Mouse (Mus musculus) hindbrain, postnatal 0 days (tissue): Measurements from ENCODE around the gene Tbc1d22a. TPM values are rescaled to one million over a fixed set of nuclear protein-coding genes. Genes with fewer than 3 reads are reported as not detected.

Source experiments
- ATAC-seq: fragments of 200-750 bp; cut with Nextera tagmentation; 2 replicates; pipeline ENCODE4 v1.8.0; 2017; ENCODE audit warnings: mild to moderate bottlenecking, moderate TSS enrichment, moderate library complexity
- DNase-seq: peaks from one replicate; pipeline ENCODE4 v3.0.0-alpha.2; 2015; ENCODE audit warnings: low spot score
- H3K27ac ChIP-seq: fragments of 300-500 bp; sonication (generic); 2 replicates; pipeline ENCODE4 v1.5.1; 2014; ENCODE audit warnings: mild to moderate bottlenecking
- H3K27me3 ChIP-seq: fragments of 300-500 bp; sonication (generic); 2 replicates; pipeline ENCODE4 v1.6.1; 2014; ENCODE audit warnings: low read length, mixed read lengths; ENCODE audit not compliant: insufficient read depth
- H3K36me3 ChIP-seq: fragments of 300-500 bp; sonication (generic); 2 replicates; pipeline ENCODE4 v1.6.1; 2014; ENCODE audit warnings: low read length, mixed read lengths; ENCODE audit not compliant: insufficient read depth
- H3K4me1 ChIP-seq: fragments of 300-500 bp; sonication (generic); 2 replicates; pipeline ENCODE4 v1.6.1; 2014; ENCODE audit warnings: antibody characterized with exemption, low read length, mixed read lengths; ENCODE audit not compliant: insufficient read depth
- H3K4me2 ChIP-seq: fragments of 300-500 bp; sonication (generic); 2 replicates; pipeline ENCODE4 v1.6.1; 2014; ENCODE audit warnings: low read depth, mild to moderate bottlenecking, low read length, moderate library complexity, mixed read lengths
- H3K4me3 ChIP-seq: fragments of 300-500 bp; sonication (generic); 2 replicates; pipeline ENCODE4 v1.5.1; 2014; ENCODE audit warnings: low read length
- H3K9ac ChIP-seq: fragments of 300-500 bp; sonication (generic); replicated peaks from 2 replicates; pipeline ENCODE4 v1.6.1; 2014; ENCODE audit warnings: mild to moderate bottlenecking, low read length, moderate library complexity, mixed read lengths
- H3K9me3 ChIP-seq: fragments of 300-500 bp; sonication (generic); 2 replicates; pipeline ENCODE4 v1.6.1; 2016; ENCODE audit warnings: low read length, mixed read lengths
- CTCF ChIP-seq: IDR thresholded peaks from 2 replicates; pipeline ENCODE4 v1.5.1; 2016; ENCODE audit warnings: antibody characterized with exemption, control low read depth, low read depth
- WGBS: fragments of 180-500 bp; shearing (Covaris S2); extraction: QIAGEN DNeasy Blood & Tissue Kit; methylation state at CpG from one replicate; pipeline ENCODE4 v1.1.7; 2014; 5-methylcytosine and 5-hydroxymethylcytosine counted together
- polyA plus RNA-seq: library from polyadenylated mRNA; unstranded; fragments of >200 nt; fragmentation: Nextera tagmentation; extraction: Ambion mirVana; gene quantifications from 2 replicates; pipeline ENCODE4 v1.2.1, GENCODE M21; 2015
- total RNA-seq: library from RNA; depleted of rRNA; stranded (reverse); fragments of >200 nt; gene quantifications from 2 replicates; pipeline ENCODE4 v1.2.3, GENCODE M21; 2014

The Tbc1d22a gene
- total and polyA plus RNA-seq, 2 experiments from 2014 or later = 13.6 to 26.2 TPM

DNA sequence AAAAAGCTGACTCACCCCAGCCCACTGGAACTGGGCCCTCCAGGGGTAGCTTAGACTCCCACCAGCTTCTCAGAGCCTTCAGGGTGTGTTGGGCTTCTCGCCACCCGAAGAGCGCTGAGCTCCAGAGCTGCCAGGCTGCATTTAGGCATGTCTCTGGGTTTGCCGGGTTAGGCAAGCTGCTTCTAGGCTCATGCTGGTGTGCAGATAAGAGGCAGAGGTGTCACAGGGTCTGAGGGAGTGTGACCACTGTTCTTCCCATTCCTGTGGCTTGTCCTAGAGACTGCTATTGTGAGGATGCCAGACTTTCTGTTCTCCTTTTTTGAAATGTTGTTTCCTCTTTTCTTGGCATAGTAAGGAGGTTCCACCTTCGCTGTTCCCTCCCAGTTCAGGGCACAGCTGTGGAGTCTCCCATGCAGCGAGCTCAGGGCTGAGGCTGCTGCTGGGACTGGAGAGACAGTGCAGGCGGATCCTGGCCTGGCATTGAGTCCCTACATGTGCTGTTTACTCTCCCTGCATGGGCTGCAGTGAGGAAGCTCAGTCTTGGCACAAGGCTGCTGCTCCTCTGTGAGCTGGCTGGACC lies 10.8 kb downstream of the Tbc1d22a start:
- Histone ChIP-seq H3K4me1 (no peaks in the 10 kb centered on the region), H3K9ac (no peak overlapping the region), H3K4me2 (no peak overlapping the region), H3K36me3 (no peaks in the 10 kb centered on the region), H3K27ac (no peak overlapping the region; the same call in 1 of the 2 replicates), H3K27me3 (no peaks in the 10 kb centered on the region), H3K4me3 (no peak overlapping the region), H3K9me3 (no peaks in the 10 kb centered on the region)
- no peak for DNase-seq
- no peak for TF ChIP-seq CTCF
- ATAC-seq = no peak
- WGBS = 78% methylated on average over 7 of the region's 7 CpGs

GRCm38 (mm10) chr15:86226221-86226620 lies 12.0 kb downstream of the Tbc1d22a start:
- DNase-seq = no peak
- 84% methylated on average over 5 of the region's 5 CpGs for WGBS

DNA sequence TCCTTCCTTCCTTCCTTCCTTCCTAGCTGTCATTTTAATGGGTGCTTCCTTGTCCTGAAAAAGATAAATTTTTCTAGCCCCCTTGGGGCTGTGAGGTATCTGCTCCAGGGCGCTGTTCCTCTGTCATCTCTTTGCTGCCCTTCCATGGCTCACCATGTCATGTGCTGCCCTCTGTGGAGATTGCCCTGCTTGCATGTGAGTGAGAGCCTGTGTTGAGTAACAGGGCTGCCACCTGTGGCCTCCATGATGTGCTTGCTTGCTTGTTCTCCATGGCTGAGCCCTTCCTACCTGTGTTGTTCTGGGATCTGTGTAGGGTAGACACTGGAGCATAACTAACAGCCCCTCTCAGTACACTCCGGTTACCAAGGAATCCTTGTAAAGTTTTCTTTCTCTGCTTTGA lies 12.7 kb downstream of the Tbc1d22a start:
- H3K36me3 ChIP-seq = no peaks in the 10 kb centered on the region
- H3K27ac ChIP-seq = no peak overlapping the region
- no peak overlapping the region for H3K9ac ChIP-seq
- peaks cover 6% of the 10 kb centered on the region; the same call in 1 of the 2 replicates for H3K4me1 ChIP-seq
- no peak for DNase-seq
- H3K4me2 ChIP-seq = no peak overlapping the region
- no peak overlapping the region for H3K4me3 ChIP-seq
- H3K27me3 ChIP-seq = no peaks in the 10 kb centered on the region
- no peak for ATAC-seq
- 84% methylated on average over 2 of the region's 2 CpGs for WGBS
- no peaks in the 10 kb centered on the region for H3K9me3 ChIP-seq
- TF ChIP-seq CTCF = no peak; the same call in 1 of the 2 replicates

More at GRCm38 (mm10) chr15:86226221-86226620, 12.0 kb downstream of the Tbc1d22a start:
- Histone ChIP-seq H3K9ac (no peak overlapping the region), H3K9me3 (no peaks in the 10 kb centered on the region), H3K27me3 (no peaks in the 10 kb centered on the region), H3K4me1 (no peaks in the 10 kb centered on the region), H3K27ac (no peak overlapping the region), H3K4me3 (no peak overlapping the region), H3K36me3 (no peaks in the 10 kb centered on the region), H3K4me2 (no peak overlapping the region)
- ATAC-seq = no peak
- TF ChIP-seq CTCF = no peak

DNA sequence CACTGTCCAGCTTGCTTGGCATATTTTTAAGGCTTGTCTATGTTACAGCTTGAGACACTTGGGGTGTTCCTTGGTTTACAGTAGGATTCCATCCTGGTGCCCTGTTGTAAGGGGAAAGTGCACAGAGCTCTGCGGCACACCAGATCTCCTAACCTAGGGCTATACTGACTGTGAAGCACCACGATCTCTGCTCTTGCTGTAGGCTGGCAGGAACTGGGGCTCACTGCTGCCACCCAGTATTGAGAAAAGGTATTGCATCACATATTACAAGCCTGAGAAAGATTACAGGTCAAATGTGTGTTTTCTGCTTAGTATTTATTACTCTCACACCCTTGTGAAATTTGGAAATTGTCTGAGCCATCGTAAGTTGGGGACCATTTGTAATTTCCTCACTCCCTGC lies 13.9 kb downstream of the Tbc1d22a start:
- ATAC-seq (no peak), DNase-seq (peak; percentile 70)
- peak; percentile 81 for TF ChIP-seq CTCF
- Histone ChIP-seq H3K4me2 (no peak overlapping the region), H3K4me1 (peaks cover 10% of the 10 kb centered on the region; the same call in 1 of the 2 replicates), H3K27ac (no peak overlapping the region), H3K9me3 (no peaks in the 10 kb centered on the region), H3K27me3 (no peaks in the 10 kb centered on the region), H3K36me3 (no peaks in the 10 kb centered on the region), H3K4me3 (no peak overlapping the region), H3K9ac (no peak overlapping the region)
- WGBS = 44% methylated on average over 3 of the region's 3 CpGs

DNA sequence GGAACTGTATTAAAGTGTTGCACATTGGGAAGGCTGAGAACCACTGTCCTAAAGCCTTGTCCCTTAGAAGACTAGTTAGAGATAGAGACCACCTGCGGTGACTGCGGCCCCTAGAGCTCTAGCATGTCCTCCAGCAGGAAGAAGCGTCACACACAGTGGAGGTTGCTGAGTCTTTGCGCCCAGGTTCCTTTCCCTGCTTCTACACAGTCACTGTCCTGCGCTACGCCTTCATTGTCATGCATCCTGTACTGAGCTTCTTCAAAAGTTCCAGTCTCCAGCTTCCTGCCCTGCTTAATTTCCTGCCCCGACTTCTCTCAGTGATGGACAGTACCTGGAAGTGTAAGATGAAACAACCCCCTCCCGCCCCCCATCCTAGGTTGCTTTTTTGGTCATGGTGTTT lies 14.8 kb downstream of the Tbc1d22a start:
- Histone ChIP-seq H3K27ac (no peak overlapping the region), H3K27me3 (no peaks in the 10 kb centered on the region), H3K4me1 (peaks cover 10% of the 10 kb centered on the region; the same call in 1 of the 2 replicates), H3K4me2 (no peak overlapping the region), H3K36me3 (no peaks in the 10 kb centered on the region), H3K9ac (no peak overlapping the region), H3K4me3 (no peak overlapping the region), H3K9me3 (no peaks in the 10 kb centered on the region)
- TF ChIP-seq CTCF = no peak
- 88% methylated on average over 8 of the region's 8 CpGs for WGBS
- DNase-seq (no peak), ATAC-seq (no peak)

- Histone ChIP-seq H3K4me2 (no peak overlapping the region), H3K9me3 (no peaks in the 10 kb centered on the region), H3K4me3 (no peak overlapping the region), H3K27me3 (no peaks in the 10 kb centered on the region), H3K36me3 (no peaks in the 10 kb centered on the region), H3K4me1 (peaks cover 10% of the 10 kb centered on the region; the same call in 1 of the 2 replicates), H3K27ac (no peak overlapping the region), H3K9ac (no peak overlapping the region)
- ATAC-seq (no peak), DNase-seq (no peak)
- TF ChIP-seq CTCF = no peak
- 77% methylated on average over 11 of the region's 11 CpGs for WGBS
Measured at GRCm38 (mm10) chr15:86229623-86230022, 15.4 kb downstream of the Tbc1d22a start.

GRCm38 (mm10) chr15:86231170-86231569 lies 16.9 kb downstream of the Tbc1d22a start:
- H3K36me3 ChIP-seq = no peaks in the 10 kb centered on the region; the same call in 1 of the 2 replicates
- H3K4me3 ChIP-seq = no peak overlapping the region
- H3K4me2 ChIP-seq = no peak overlapping the region
- ATAC-seq (no peak), DNase-seq (no peak)
- H3K9me3 ChIP-seq = no peaks in the 10 kb centered on the region
- TF ChIP-seq CTCF = no peak
- 93% methylated on average over 1 of the region's 1 CpGs for WGBS
- no peak overlapping the region for H3K9ac ChIP-seq
- peaks cover 10% of the 10 kb centered on the region; the same call in 1 of the 2 replicates for H3K4me1 ChIP-seq
- H3K27me3 ChIP-seq = no peaks in the 10 kb centered on the region
- no peak overlapping the region for H3K27ac ChIP-seq
